Mouse (Mus musculus) testis, adult 2 months (tissue): ENCODE measurements around the gene Cysrt1.

Source experiments
- CTCF ChIP-seq: fragments of 200-500 bp; IDR thresholded peaks from 2 replicates; pipeline ENCODE4 v1.5.1; 2012; ENCODE audit warnings: low read depth, mild to moderate bottlenecking, inconsistent platforms, low read length, moderate library complexity; ENCODE audit not compliant: control insufficient read depth, insufficient read depth, insufficient replicate concordance
- POLR2A ChIP-seq: fragments of 200-500 bp; IDR thresholded peaks from 2 replicates; pipeline ENCODE4 v1.6.1; 2012; ENCODE audit warnings: low read depth, mild to moderate bottlenecking, inconsistent platforms, low read length, moderate library complexity; ENCODE audit not compliant: control insufficient read depth

- no peak for TF ChIP-seq CTCF
- TF ChIP-seq POLR2A, result no peak; the same call in 1 of the 2 replicates
Measured at GRCm38 (mm10) chr2:25262795-25263622, 20.8 kb upstream of the Cysrt1 start.
